Mouse (Mus musculus) erythroblast, adult 5-6 weeks (primary cell): ENCODE results near the gene Shkbp1. TPM values are rescaled to one million over a fixed set of nuclear protein-coding genes. Genes with fewer than 3 reads are reported as not detected.
A peak's percentile ranks its signal among the peaks of the same experiment; 100 is the strongest.

Experiments used
- ATAC-seq: replicated peaks from 2 replicates; pipeline ENCODE4 v1.8.0; 2016; ENCODE audit warnings: moderate number of reproducible peaks, mild to moderate bottlenecking, moderate TSS enrichment, inconsistent platforms; ENCODE audit not compliant: poor library complexity, low FRiP score, severe bottlenecking
- total RNA-seq, 2 experiments: library from RNA; stranded (forward) in 1 of 2; stranded (reverse) in 1 of 2; fragments of 150-400 nt in 1 of 2; fragments of 200-764, 138-1000 nt in 1 of 2; gene quantifications; 2 replicates each; pipeline versions ENCODE4 v1.2.3 to v1.2.4; 2015 to 2017; ENCODE audit warnings: low replicate concordance in 2 of 2

The Shkbp1 gene
- total RNA-seq, 2 experiments from 2014 or later: 3.4 to 13.3 TPM

GRCm38 (mm10) chr7:27335011-27335720 lies 20.7 kb downstream of the Shkbp1 start:
- no peak for ATAC-seq

- no peak for ATAC-seq
These were observed 21.4 kb downstream of the Shkbp1 start for GRCm38 (mm10) chr7:27334405-27334911.

- no peak for ATAC-seq
These were observed 22.4 kb downstream of the Shkbp1 start for GRCm38 (mm10) chr7:27333316-27333941.

- ATAC-seq: peak; percentile 54
These were observed 23.2 kb downstream of the Shkbp1 start for GRCm38 (mm10) chr7:27332353-27333199.

- no peak for ATAC-seq
These were observed 24.0 kb downstream of the Shkbp1 start for GRCm38 (mm10) chr7:27331854-27332253.

GRCm38 (mm10) chr7:27331541-27331851 lies 24.3 kb downstream of the Shkbp1 start:
- no peak for ATAC-seq

GRCm38 (mm10) chr7:27330709-27331540 lies 24.9 kb downstream of the Shkbp1 start:
- peak; percentile 70 for ATAC-seq

- ATAC-seq: no peak
These were observed 25.8 kb downstream of the Shkbp1 start for GRCm38 (mm10) chr7:27329981-27330380.

- no peak for ATAC-seq
These were observed 26.4 kb downstream of the Shkbp1 start for GRCm38 (mm10) chr7:27329326-27329947.

GRCm38 (mm10) chr7:27328648-27329047 lies 27.2 kb downstream of the Shkbp1 start:
- ATAC-seq: no peak

- ATAC-seq: no peak
These were observed 27.7 kb downstream of the Shkbp1 start for GRCm38 (mm10) chr7:27328161-27328560.

- no peak for ATAC-seq
These were observed 28.3 kb downstream of the Shkbp1 start for GRCm38 (mm10) chr7:27327500-27327899.

GRCm38 (mm10) chr7:27326101-27326880 lies 29.5 kb downstream of the Shkbp1 start:
- ATAC-seq: no peak

- no peak for ATAC-seq
These were observed 30.1 kb downstream of the Shkbp1 start for GRCm38 (mm10) chr7:27325697-27326096.

GRCm38 (mm10) chr7:27324928-27325327 lies 30.9 kb downstream of the Shkbp1 start:
- ATAC-seq: no peak

GRCm38 (mm10) chr7:27324161-27324560 lies 31.7 kb downstream of the Shkbp1 start:
- ATAC-seq: no peak

GRCm38 (mm10) chr7:27323001-27323400 lies 32.8 kb downstream of the Shkbp1 start:
- no peak for ATAC-seq

- ATAC-seq: no peak
These were observed 33.5 kb downstream of the Shkbp1 start for GRCm38 (mm10) chr7:27322291-27322690.

GRCm38 (mm10) chr7:27319411-27319810 lies 36.4 kb downstream of the Shkbp1 start:
- no peak for ATAC-seq
